Mouse (Mus musculus): ENCODE measurements at regions not wholly inside any gene's neighbourhood (a gene's known extent, or its start where the extent isn't known, plus 50 kb on each side); places are given as distances from the start of the nearest gene placed in this dataset.

GRCm38 (mm10) chr14:76765094-76765504, 208.4 kb upstream of the Serp2 start:
- Histone ChIP-seq H3K36me3 (ENCODE audit: control insufficient read depth, insufficient read depth, low read length) (no peaks in the 10 kb centered on the region), H3K27ac (ENCODE audit: low read length) (no peak overlapping the region), H3K4me3 (ENCODE audit: low read depth, low read length) (no peak overlapping the region), H3K4me2 (ENCODE audit: low read length) (no peak overlapping the region), H3K4me1 (ENCODE audit: control insufficient read depth, insufficient read depth, low read length) (peaks cover 19% of the 10 kb centered on the region), H3K9ac (ENCODE audit: low read depth, low read length) (no peak overlapping the region), H3K9me3 (replicated peaks; ENCODE audit: control insufficient read depth, low read length, poor library complexity, severe bottlenecking) (no peaks in the 10 kb centered on the region), H3K27me3 (ENCODE audit: control insufficient read depth, insufficient read depth, low read depth, low read length) (no peaks in the 10 kb centered on the region)
- no peak for ATAC-seq
- WGBS, result 69% methylated on average over 6 of the region's 6 CpGs

- no peak overlapping the region for H3K27ac ChIP-seq (ENCODE audit: low read length)
- H3K36me3 ChIP-seq (ENCODE audit: control insufficient read depth, insufficient read depth, low read length), result no peaks in the 10 kb centered on the region
- 19% methylated on average over 7 of the region's 7 CpGs for WGBS
- H3K27me3 ChIP-seq (ENCODE audit: control insufficient read depth, insufficient read depth, low read depth, low read length), result no peaks in the 10 kb centered on the region
- H3K9ac ChIP-seq (ENCODE audit: low read depth, low read length), result no peak overlapping the region
- no peaks in the 10 kb centered on the region for H3K9me3 ChIP-seq (replicated peaks; ENCODE audit: control insufficient read depth, low read length, poor library complexity, severe bottlenecking)
- H3K4me3 ChIP-seq (ENCODE audit: low read depth, low read length), result no peak overlapping the region
- H3K4me1 ChIP-seq (ENCODE audit: control insufficient read depth, insufficient read depth, low read length), result peaks cover 19% of the 10 kb centered on the region
- ATAC-seq, result no peak
- H3K4me2 ChIP-seq (ENCODE audit: low read length), result no peak overlapping the region
Measured at GRCm38 (mm10) chr14:76764390-76764796, 207.7 kb upstream of the Serp2 start.

GRCm38 (mm10) chr14:76763539-76763938, 206.8 kb upstream of the Serp2 start:
- no peaks in the 10 kb centered on the region for H3K27me3 ChIP-seq (ENCODE audit: control insufficient read depth, insufficient read depth, low read depth, low read length)
- H3K4me1 ChIP-seq (ENCODE audit: control insufficient read depth, insufficient read depth, low read length), result peaks cover 19% of the 10 kb centered on the region
- WGBS, result 79% methylated on average over 7 of the region's 7 CpGs
- no peak overlapping the region for H3K4me3 ChIP-seq (ENCODE audit: low read depth, low read length)
- H3K27ac ChIP-seq (ENCODE audit: low read length), result no peak overlapping the region
- no peaks in the 10 kb centered on the region for H3K9me3 ChIP-seq (replicated peaks; ENCODE audit: control insufficient read depth, low read length, poor library complexity, severe bottlenecking)
- no peak for ATAC-seq
- H3K36me3 ChIP-seq (ENCODE audit: control insufficient read depth, insufficient read depth, low read length), result no peaks in the 10 kb centered on the region
- no peak overlapping the region for H3K9ac ChIP-seq (ENCODE audit: low read depth, low read length)
- no peak overlapping the region for H3K4me2 ChIP-seq (ENCODE audit: low read length)

- Histone ChIP-seq H3K4me2 (ENCODE audit: low read length) (no peak overlapping the region), H3K9ac (ENCODE audit: low read depth, low read length) (no peak overlapping the region), H3K27me3 (ENCODE audit: control insufficient read depth, insufficient read depth, low read depth, low read length) (no peaks in the 10 kb centered on the region), H3K4me1 (ENCODE audit: control insufficient read depth, insufficient read depth, low read length) (peaks cover 19% of the 10 kb centered on the region), H3K4me3 (ENCODE audit: low read depth, low read length) (no peak overlapping the region), H3K9me3 (replicated peaks; ENCODE audit: control insufficient read depth, low read length, poor library complexity, severe bottlenecking) (no peaks in the 10 kb centered on the region), H3K36me3 (ENCODE audit: control insufficient read depth, insufficient read depth, low read length) (no peaks in the 10 kb centered on the region), H3K27ac (ENCODE audit: low read length) (no peak overlapping the region)
- WGBS, result 59% methylated on average over 10 of the region's 10 CpGs
- ATAC-seq, result 0 out of 2 replicates have a peak, but pooled peaks have one; percentile 39
Measured at GRCm38 (mm10) chr14:76762777-76763176, 206.1 kb upstream of the Serp2 start.

DNA sequence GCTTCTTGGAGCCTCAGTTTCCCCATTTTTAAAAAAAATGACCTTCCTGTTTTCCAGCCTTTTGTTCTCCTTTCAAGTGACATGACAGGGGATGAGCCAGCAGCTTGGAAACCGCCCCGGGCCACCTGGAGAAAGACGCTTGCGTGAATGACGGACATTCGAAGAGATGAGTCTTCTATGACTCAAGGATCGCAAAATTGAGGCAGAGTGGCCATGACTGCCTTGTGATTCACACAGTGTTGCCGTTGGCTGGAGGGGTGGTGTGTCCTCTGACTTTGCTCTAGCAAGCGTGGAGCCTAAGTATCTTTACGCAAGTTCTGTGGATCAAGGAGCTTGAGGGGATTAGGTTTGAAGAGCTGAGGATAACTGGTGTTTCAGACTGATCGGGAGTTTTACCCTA, 205.0 kb upstream of the Serp2 start:
- H3K4me3 ChIP-seq (ENCODE audit: low read depth, low read length), result no peak overlapping the region
- 94% methylated on average over 11 of the region's 11 CpGs for WGBS
- H3K36me3 ChIP-seq (ENCODE audit: control insufficient read depth, insufficient read depth, low read length), result no peaks in the 10 kb centered on the region
- H3K27me3 ChIP-seq (ENCODE audit: control insufficient read depth, insufficient read depth, low read depth, low read length), result no peaks in the 10 kb centered on the region
- no peaks in the 10 kb centered on the region for H3K9me3 ChIP-seq (replicated peaks; ENCODE audit: control insufficient read depth, low read length, poor library complexity, severe bottlenecking)
- no peak overlapping the region for H3K9ac ChIP-seq (ENCODE audit: low read depth, low read length)
- peaks cover 19% of the 10 kb centered on the region for H3K4me1 ChIP-seq (ENCODE audit: control insufficient read depth, insufficient read depth, low read length)
- H3K4me2 ChIP-seq (ENCODE audit: low read length), result no peak overlapping the region
- ATAC-seq, result no peak
- H3K27ac ChIP-seq (ENCODE audit: low read length), result no peak overlapping the region

GRCm38 (mm10) chr14:76761274-76761673, 204.6 kb upstream of the Serp2 start:
- ATAC-seq, result no peak
- H3K27ac ChIP-seq (ENCODE audit: low read length), result no peak overlapping the region
- no peaks in the 10 kb centered on the region for H3K27me3 ChIP-seq (ENCODE audit: control insufficient read depth, insufficient read depth, low read depth, low read length)
- no peak overlapping the region for H3K4me2 ChIP-seq (ENCODE audit: low read length)
- no peak overlapping the region for H3K9ac ChIP-seq (ENCODE audit: low read depth, low read length)
- H3K4me3 ChIP-seq (ENCODE audit: low read depth, low read length), result no peak overlapping the region
- no peaks in the 10 kb centered on the region for H3K9me3 ChIP-seq (replicated peaks; ENCODE audit: control insufficient read depth, low read length, poor library complexity, severe bottlenecking)
- WGBS, result 92% methylated on average over 4 of the region's 4 CpGs
- H3K4me1 ChIP-seq (ENCODE audit: control insufficient read depth, insufficient read depth, low read length), result peaks cover 17% of the 10 kb centered on the region
- no peaks in the 10 kb centered on the region for H3K36me3 ChIP-seq (ENCODE audit: control insufficient read depth, insufficient read depth, low read length)

GRCm38 (mm10) chr14:76760509-76761023, 203.9 kb upstream of the Serp2 start:
- no peaks in the 10 kb centered on the region for H3K36me3 ChIP-seq (ENCODE audit: control insufficient read depth, insufficient read depth, low read length)
- H3K4me1 ChIP-seq (ENCODE audit: control insufficient read depth, insufficient read depth, low read length), result peaks cover 13% of the 10 kb centered on the region
- WGBS, result 71% methylated on average over 13 of the region's 13 CpGs
- H3K9me3 ChIP-seq (replicated peaks; ENCODE audit: control insufficient read depth, low read length, poor library complexity, severe bottlenecking), result no peaks in the 10 kb centered on the region
- no peak overlapping the region for H3K9ac ChIP-seq (ENCODE audit: low read depth, low read length)
- ATAC-seq, result no peak
- H3K4me3 ChIP-seq (ENCODE audit: low read depth, low read length), result no peak overlapping the region
- no peaks in the 10 kb centered on the region for H3K27me3 ChIP-seq (ENCODE audit: control insufficient read depth, insufficient read depth, low read depth, low read length)
- H3K4me2 ChIP-seq (ENCODE audit: low read length), result no peak overlapping the region
- no peak overlapping the region for H3K27ac ChIP-seq (ENCODE audit: low read length)

DNA sequence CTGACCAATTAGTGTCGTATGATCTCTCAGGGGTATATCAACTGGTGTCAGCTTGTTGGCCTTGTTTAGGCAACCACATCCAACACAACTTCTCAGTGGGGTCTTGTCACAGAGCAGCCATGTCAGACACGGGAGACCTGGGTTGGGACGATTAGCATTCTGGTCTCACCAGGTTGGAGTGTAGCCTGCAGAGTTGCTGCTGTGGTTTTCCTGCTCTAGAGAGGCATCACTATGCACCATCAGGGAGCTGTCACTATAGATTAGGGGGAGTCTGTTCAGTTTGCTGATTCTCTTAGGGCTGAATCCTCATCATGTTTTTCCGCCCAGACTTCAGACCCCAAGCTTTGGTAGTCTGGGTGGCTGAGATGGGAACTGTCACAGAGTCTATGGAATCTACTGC, 202.7 kb upstream of the Serp2 start:
- no peaks in the 10 kb centered on the region for H3K36me3 ChIP-seq (ENCODE audit: control insufficient read depth, insufficient read depth, low read length)

GRCm38 (mm10) chr14:76758589-76758988, 201.9 kb upstream of the Serp2 start:
- Histone ChIP-seq H3K27ac (ENCODE audit: low read length) (no peak overlapping the region), H3K27me3 (ENCODE audit: control insufficient read depth, insufficient read depth, low read depth, low read length) (no peaks in the 10 kb centered on the region), H3K9me3 (replicated peaks; ENCODE audit: control insufficient read depth, low read length, poor library complexity, severe bottlenecking) (no peaks in the 10 kb centered on the region), H3K36me3 (ENCODE audit: control insufficient read depth, insufficient read depth, low read length) (no peaks in the 10 kb centered on the region), H3K4me1 (ENCODE audit: control insufficient read depth, insufficient read depth, low read length) (no peaks in the 10 kb centered on the region), H3K4me2 (ENCODE audit: low read length) (no peak overlapping the region), H3K9ac (ENCODE audit: low read depth, low read length) (no peak overlapping the region), H3K4me3 (ENCODE audit: low read depth, low read length) (no peak overlapping the region)
- ATAC-seq, result no peak
- 89% methylated on average over 1 of the region's 1 CpGs for WGBS

More for the DNA sequence above, 202.7 kb upstream of the Serp2 start:
- Histone ChIP-seq H3K27ac (ENCODE audit: low read length) (no peak overlapping the region), H3K4me3 (ENCODE audit: low read depth, low read length) (no peak overlapping the region), H3K27me3 (ENCODE audit: control insufficient read depth, insufficient read depth, low read depth, low read length) (no peaks in the 10 kb centered on the region), H3K9ac (ENCODE audit: low read depth, low read length) (no peak overlapping the region), H3K4me2 (ENCODE audit: low read length) (no peak overlapping the region), H3K9me3 (replicated peaks; ENCODE audit: control insufficient read depth, low read length, poor library complexity, severe bottlenecking) (no peaks in the 10 kb centered on the region), H3K4me1 (ENCODE audit: control insufficient read depth, insufficient read depth, low read length) (peaks cover 6% of the 10 kb centered on the region)
- 86% methylated on average over 4 of the region's 4 CpGs for whole genome bisulfite sequencing
- ATAC-seq, result no peak
